Mouse (Mus musculus): ENCODE data around the gene Atp1b3. TPM values are rescaled to one million over a fixed set of nuclear protein-coding genes. Genes with fewer than 3 reads are reported as not detected.
"Not testable (repeated sequence)": the region's sequence is repeated elsewhere in the genome, so short reads cannot be mapped to it uniquely, and the experiment has no call there.

Gene Atp1b3
- polyA plus RNA-seq (2012; fragmentation: generic; extraction: Trizol) = 102 TPM

GRCm38 (mm10) chr9:96364141-96364838 is at the start of gene Atp1b3:
Atp1b3 (minus strand) TSS chr9:96364442.
- Histone ChIP-seq H3K36me3 (ENCODE audit: control insufficient read depth, insufficient read depth) (no peaks in the 10 kb centered on the region), H3K27me3 (ENCODE audit: control insufficient read depth, insufficient read depth, insufficient read length) (no peaks in the 10 kb centered on the region), H3K4me2 (ENCODE audit: low read depth) (peak within 1 kb of the TSS; percentile 91), H3K4me3 (peak within 1 kb of the TSS; percentile 76), H3ac (ENCODE audit: control insufficient read depth, insufficient read length) (peak within 1 kb of the TSS; percentile 97), H3K79me2 (ENCODE audit: control insufficient read depth, insufficient read depth) (peaks cover 43% of the 10 kb centered on the region)
- TF ChIP-seq POLR2A (IDR thresholded peaks at IDR 0.05; ENCODE audit: insufficient read length, low read depth) (peak; percentile 71), MYOD1 (IDR thresholded peaks at IDR 0.05; ENCODE audit: control insufficient read depth in 1 of 3, insufficient read length in 2 of 3, low read depth in 2 of 3) (peak in 2 of 3 experiments; percentile 19 to 64), MYOG (IDR thresholded peaks at IDR 0.05; ENCODE audit: control insufficient read depth in 1 of 3, insufficient read depth in 1 of 3, insufficient read length in 2 of 3, low read depth in 2 of 3) (peak in 1 of 3 experiments; percentile 38), POLR2AphosphoS2 (IDR thresholded peaks at IDR 0.05; ENCODE audit: insufficient read length, low read depth) (peak; percentile 85), TCF3 (IDR thresholded peaks at IDR 0.05; ENCODE audit: insufficient read length, low read depth) (no peak), TCF12 (IDR thresholded peaks at IDR 0.05; ENCODE audit: insufficient read depth, poor library complexity, severe bottlenecking) (no peak), SRF (IDR thresholded peaks at IDR 0.05; ENCODE audit: control insufficient read depth, insufficient read length, low read depth) (no peak), REST (IDR thresholded peaks at IDR 0.05; ENCODE audit: insufficient read depth, insufficient read length) (peak; percentile 29)

DNA sequence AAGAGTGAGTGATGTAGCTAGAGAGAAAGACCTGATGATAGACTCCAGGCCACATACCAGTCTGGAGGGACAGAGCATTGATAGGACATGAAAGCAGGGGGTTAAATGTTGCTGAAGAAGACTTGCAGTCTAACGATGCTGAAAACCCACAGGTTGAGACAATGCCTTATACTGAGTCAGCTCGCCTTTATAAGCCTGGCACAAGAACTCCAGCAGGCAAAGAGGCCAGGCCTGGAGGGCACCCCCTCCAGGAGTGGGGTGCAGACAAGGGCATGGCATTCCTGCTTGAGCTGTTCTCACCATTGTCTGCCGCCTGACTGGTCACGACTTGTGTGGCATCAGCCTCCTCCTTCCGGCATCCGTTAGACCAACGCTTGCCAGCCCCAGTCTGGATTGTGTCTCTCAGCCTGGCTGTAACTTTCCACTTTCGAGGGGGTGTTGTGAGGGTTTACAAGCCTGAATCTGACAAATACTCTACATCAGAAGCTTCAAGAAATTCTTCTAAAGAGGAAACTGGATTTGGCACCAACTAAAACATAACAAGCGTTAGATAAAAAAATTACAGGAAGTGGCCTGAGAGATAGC is 48.7 kb upstream of the Atp1b3 start:
- TF ChIP-seq SRF (IDR thresholded peaks at IDR 0.05; ENCODE audit: control insufficient read depth, insufficient read length, low read depth) = no peak
- no peak for TF ChIP-seq E2F4 (IDR thresholded peaks at IDR 0.05; ENCODE audit: insufficient read depth)
- no peak for TF ChIP-seq MYOG (IDR thresholded peaks at IDR 0.05; ENCODE audit: control insufficient read depth in 1 of 3, insufficient read depth in 1 of 3, insufficient read length in 2 of 3, low read depth in 2 of 3)
- no peak for TF ChIP-seq POLR2AphosphoS2 (IDR thresholded peaks at IDR 0.05; ENCODE audit: insufficient read length, low read depth)
- TF ChIP-seq MAX (IDR thresholded peaks at IDR 0.05; ENCODE audit: low read depth) = no peak
- no peak for TF ChIP-seq TCF12 (IDR thresholded peaks at IDR 0.05; ENCODE audit: insufficient read depth, poor library complexity, severe bottlenecking)
- TF ChIP-seq USF1 (IDR thresholded peaks at IDR 0.05; ENCODE audit: low read depth) = no peak
- no peak for TF ChIP-seq TCF3 (IDR thresholded peaks at IDR 0.05; ENCODE audit: insufficient read length, low read depth)
- no peak for TF ChIP-seq POLR2A (IDR thresholded peaks at IDR 0.05; ENCODE audit: insufficient read length, low read depth)
- TF ChIP-seq MYOD1 (IDR thresholded peaks at IDR 0.05; ENCODE audit: control insufficient read depth in 1 of 3, insufficient read length in 2 of 3, low read depth in 2 of 3) = no peak
- no peak for TF ChIP-seq CEBPB (IDR thresholded peaks at IDR 0.05; ENCODE audit: insufficient read depth, poor library complexity, severe bottlenecking)
- TF ChIP-seq REST (IDR thresholded peaks at IDR 0.05; ENCODE audit: insufficient read depth, insufficient read length) = no peak
- H3K79me2 ChIP-seq (ENCODE audit: control insufficient read depth, insufficient read depth) = no peaks in the 10 kb centered on the region
- H3K36me3 ChIP-seq (ENCODE audit: control insufficient read depth, insufficient read depth) = no peaks in the 10 kb centered on the region
- H3K4me2 ChIP-seq (ENCODE audit: low read depth) = no peak overlapping the region
- H3K27me3 ChIP-seq (ENCODE audit: control insufficient read depth, insufficient read depth, insufficient read length) = no peaks in the 10 kb centered on the region
- no peak overlapping the region for H3K4me3 ChIP-seq
- no peak overlapping the region for H3ac ChIP-seq (ENCODE audit: control insufficient read depth, insufficient read length)

GRCm38 (mm10) chr9:96404312-96404711 is 40.1 kb upstream of the Atp1b3 start:
- no peak for TF ChIP-seq POLR2A (IDR thresholded peaks at IDR 0.05; ENCODE audit: insufficient read length, low read depth)
- TF ChIP-seq CEBPB (IDR thresholded peaks at IDR 0.05; ENCODE audit: insufficient read depth, poor library complexity, severe bottlenecking) = no peak
- TF ChIP-seq TCF12 (IDR thresholded peaks at IDR 0.05; ENCODE audit: insufficient read depth, poor library complexity, severe bottlenecking) = no peak
- TF ChIP-seq POLR2AphosphoS2 (IDR thresholded peaks at IDR 0.05; ENCODE audit: insufficient read length, low read depth) = no peak
- no peak for TF ChIP-seq TCF3 (IDR thresholded peaks at IDR 0.05; ENCODE audit: insufficient read length, low read depth)
- no peak for TF ChIP-seq SRF (IDR thresholded peaks at IDR 0.05; ENCODE audit: control insufficient read depth, insufficient read length, low read depth)
- TF ChIP-seq E2F4 (IDR thresholded peaks at IDR 0.05; ENCODE audit: insufficient read depth) = no peak
- TF ChIP-seq MYOD1 (IDR thresholded peaks at IDR 0.05; ENCODE audit: control insufficient read depth in 1 of 3, insufficient read length in 2 of 3, low read depth in 2 of 3) = no peak
- TF ChIP-seq REST (IDR thresholded peaks at IDR 0.05; ENCODE audit: insufficient read depth, insufficient read length) = no peak
- no peak for TF ChIP-seq MYOG (IDR thresholded peaks at IDR 0.05; ENCODE audit: control insufficient read depth in 1 of 3, insufficient read depth in 1 of 3, insufficient read length in 2 of 3, low read depth in 2 of 3)
- TF ChIP-seq USF1 (IDR thresholded peaks at IDR 0.05; ENCODE audit: low read depth) = no peak
- TF ChIP-seq MAX (IDR thresholded peaks at IDR 0.05; ENCODE audit: low read depth) = no peak
- Histone ChIP-seq H3K36me3 (ENCODE audit: control insufficient read depth, insufficient read depth) (no peaks in the 10 kb centered on the region), H3K4me3 (no peak overlapping the region), H3ac (ENCODE audit: control insufficient read depth, insufficient read length) (no peak overlapping the region), H3K27me3 (ENCODE audit: control insufficient read depth, insufficient read depth, insufficient read length) (no peaks in the 10 kb centered on the region), H3K79me2 (ENCODE audit: control insufficient read depth, insufficient read depth) (no peaks in the 10 kb centered on the region), H3K4me2 (ENCODE audit: low read depth) (no peak overlapping the region)

- not testable (repeated sequence) for H3K27me3 ChIP-seq (ENCODE audit: control insufficient read depth, insufficient read depth, insufficient read length); H3K36me3 ChIP-seq (ENCODE audit: control insufficient read depth, insufficient read depth); H3K79me2 ChIP-seq (ENCODE audit: control insufficient read depth, insufficient read depth); H3K4me3 ChIP-seq; H3K4me2 ChIP-seq (ENCODE audit: low read depth); H3ac ChIP-seq (ENCODE audit: control insufficient read depth, insufficient read length)
Observed at GRCm38 (mm10) chr9:96399916-96400315, 35.7 kb upstream of the Atp1b3 start.

DNA sequence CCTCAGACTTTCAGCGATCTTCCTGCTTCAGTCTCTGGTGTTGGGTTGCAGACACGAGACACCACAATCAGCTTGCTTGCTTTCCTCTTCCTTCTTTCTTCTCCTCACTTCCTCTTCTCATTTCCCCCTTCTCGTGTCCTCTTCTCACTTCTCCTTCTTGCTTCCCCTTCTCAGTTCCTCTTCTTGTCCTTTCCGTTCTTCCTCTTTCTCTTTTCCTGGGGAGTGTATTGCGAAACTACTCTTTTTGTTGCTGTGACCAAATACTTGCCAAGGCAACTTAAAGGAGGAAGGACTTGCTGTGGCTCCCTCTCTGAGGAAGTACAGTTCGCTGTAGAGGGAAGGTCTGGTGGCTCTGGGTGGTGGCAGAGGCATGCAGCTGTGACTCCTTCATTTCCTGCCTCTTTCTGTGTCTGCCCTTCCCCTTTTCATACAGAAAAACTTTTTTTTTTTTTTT is 35.2 kb upstream of the Atp1b3 start:
- no peak overlapping the region for H3K4me3 ChIP-seq
- H3ac ChIP-seq (ENCODE audit: control insufficient read depth, insufficient read length) = no peak overlapping the region
- H3K79me2 ChIP-seq (ENCODE audit: control insufficient read depth, insufficient read depth) = no peaks in the 10 kb centered on the region
- TF ChIP-seq TCF12 (IDR thresholded peaks at IDR 0.05; ENCODE audit: insufficient read depth, poor library complexity, severe bottlenecking) = no peak
- no peak for TF ChIP-seq CEBPB (IDR thresholded peaks at IDR 0.05; ENCODE audit: insufficient read depth, poor library complexity, severe bottlenecking)
- no peak for TF ChIP-seq MAX (IDR thresholded peaks at IDR 0.05; ENCODE audit: low read depth)
- no peak for TF ChIP-seq POLR2AphosphoS2 (IDR thresholded peaks at IDR 0.05; ENCODE audit: insufficient read length, low read depth)
- no peak for TF ChIP-seq E2F4 (IDR thresholded peaks at IDR 0.05; ENCODE audit: insufficient read depth)
- no peak for TF ChIP-seq MYOG (IDR thresholded peaks at IDR 0.05; ENCODE audit: control insufficient read depth in 1 of 3, insufficient read depth in 1 of 3, insufficient read length in 2 of 3, low read depth in 2 of 3)
- TF ChIP-seq USF1 (IDR thresholded peaks at IDR 0.05; ENCODE audit: low read depth) = no peak
- TF ChIP-seq REST (IDR thresholded peaks at IDR 0.05; ENCODE audit: insufficient read depth, insufficient read length) = no peak
- no peak for TF ChIP-seq TCF3 (IDR thresholded peaks at IDR 0.05; ENCODE audit: insufficient read length, low read depth)
- no peak overlapping the region for H3K4me2 ChIP-seq (ENCODE audit: low read depth)
- no peaks in the 10 kb centered on the region for H3K36me3 ChIP-seq (ENCODE audit: control insufficient read depth, insufficient read depth)
- no peaks in the 10 kb centered on the region for H3K27me3 ChIP-seq (ENCODE audit: control insufficient read depth, insufficient read depth, insufficient read length)
